Mouse (Mus musculus): Measurements from ENCODE around the gene Rgsl1. TPM values are rescaled to one million over a fixed set of nuclear protein-coding genes. Genes with fewer than 3 reads are reported as not detected.

Gene Rgsl1
- polyA plus RNA-seq, 1 experiment from 2014 or later: 0.55 TPM

DNA sequence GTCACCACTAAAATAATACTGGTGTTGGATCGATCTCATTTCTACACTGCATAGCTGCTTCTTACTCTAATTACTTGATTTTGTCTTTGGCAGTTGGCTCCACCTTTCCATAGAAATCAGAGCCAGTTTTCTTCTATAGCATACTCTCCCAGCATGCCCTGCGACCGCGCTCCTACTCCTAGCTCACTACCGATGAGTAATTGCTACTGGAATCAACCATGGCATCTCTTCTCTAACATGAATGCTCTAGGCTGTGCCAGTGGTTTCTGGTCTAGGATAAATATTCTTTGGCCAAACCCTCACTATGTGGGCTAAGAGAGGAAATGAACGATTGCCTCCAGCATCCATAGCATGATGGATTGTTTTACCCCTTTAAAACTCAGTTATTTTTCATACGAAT lies 2.5 kb upstream of the Rgsl1 start:
- Histone ChIP-seq H3K27me3 (ENCODE audit: control insufficient read depth, insufficient read depth, low read length) (no peaks in the 10 kb centered on the region), H3K4me2 (ENCODE audit: low read depth, low read length) (no peak overlapping the region), H3K36me3 (ENCODE audit: control insufficient read depth, insufficient read depth, low read length) (no peaks in the 10 kb centered on the region), H3K9me3 (ENCODE audit: control insufficient read depth, low read length) (no peaks in the 10 kb centered on the region), H3K4me3 (ENCODE audit: low read depth, low read length) (no peak overlapping the region), H3K9ac (replicated peaks; ENCODE audit: low read depth, low read length) (no peak overlapping the region), H3K4me1 (ENCODE audit: control insufficient read depth, insufficient read depth, low read length) (no peaks in the 10 kb centered on the region), H3K27ac (ENCODE audit: low read depth, low read length) (no peak overlapping the region)
- no peak for ATAC-seq (ENCODE audit: low read depth)
- WGBS: 87% methylated on average over 7 of the region's 7 CpGs

GRCm38 (mm10) chr1:153842121-153842740 lies 1.7 kb downstream of the Rgsl1 start:
- H3K27ac ChIP-seq (ENCODE audit: low read depth, low read length): no peak overlapping the region
- H3K36me3 ChIP-seq (ENCODE audit: control insufficient read depth, insufficient read depth, low read length): no peaks in the 10 kb centered on the region
- no peak overlapping the region for H3K4me3 ChIP-seq (ENCODE audit: low read depth, low read length)
- no peak overlapping the region for H3K4me2 ChIP-seq (ENCODE audit: low read depth, low read length)
- no peak for ATAC-seq (ENCODE audit: low read depth)
- H3K9me3 ChIP-seq (ENCODE audit: control insufficient read depth, low read length): no peaks in the 10 kb centered on the region
- H3K27me3 ChIP-seq (ENCODE audit: control insufficient read depth, insufficient read depth, low read length): no peaks in the 10 kb centered on the region
- 87% methylated on average over 11 of the region's 11 CpGs for WGBS
- no peak overlapping the region for H3K9ac ChIP-seq (replicated peaks; ENCODE audit: low read depth, low read length)
- no peaks in the 10 kb centered on the region for H3K4me1 ChIP-seq (ENCODE audit: control insufficient read depth, insufficient read depth, low read length)

DNA sequence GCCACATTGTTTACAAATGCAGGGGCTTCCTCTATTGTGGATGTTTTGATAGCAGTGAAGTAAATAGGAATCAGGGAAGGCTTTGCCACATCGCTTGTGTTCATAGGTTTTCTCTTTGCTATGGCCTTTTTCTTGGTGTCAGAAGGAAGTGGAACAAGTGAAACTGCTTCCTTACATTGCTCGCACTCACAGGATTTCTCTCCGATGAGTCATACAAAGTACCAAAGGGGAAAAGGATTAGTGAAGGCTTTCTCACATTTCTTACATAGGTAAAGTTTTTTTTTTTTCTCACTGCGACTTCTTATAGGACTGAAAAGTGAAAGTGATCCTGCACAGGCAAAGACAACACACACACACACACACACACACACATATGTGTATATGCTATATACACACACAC lies 7.9 kb downstream of the Rgsl1 start:
- no peaks in the 10 kb centered on the region for H3K36me3 ChIP-seq (ENCODE audit: control insufficient read depth, insufficient read depth, low read length)
- H3K9ac ChIP-seq (replicated peaks; ENCODE audit: low read depth, low read length): no peak overlapping the region
- no peaks in the 10 kb centered on the region for H3K9me3 ChIP-seq (ENCODE audit: control insufficient read depth, low read length)
- H3K4me1 ChIP-seq (ENCODE audit: control insufficient read depth, insufficient read depth, low read length): no peaks in the 10 kb centered on the region
- no peak overlapping the region for H3K4me3 ChIP-seq (ENCODE audit: low read depth, low read length)
- no peak for ATAC-seq (ENCODE audit: low read depth)
- no peaks in the 10 kb centered on the region for H3K27me3 ChIP-seq (ENCODE audit: control insufficient read depth, insufficient read depth, low read length)
- H3K27ac ChIP-seq (ENCODE audit: low read depth, low read length): no peak overlapping the region
- H3K4me2 ChIP-seq (ENCODE audit: low read depth, low read length): no peak overlapping the region
- WGBS: 93% methylated on average over 4 of the region's 4 CpGs

- Histone ChIP-seq H3K9ac (replicated peaks; ENCODE audit: low read depth, low read length) (no peak overlapping the region), H3K36me3 (ENCODE audit: control insufficient read depth, insufficient read depth, low read length) (no peaks in the 10 kb centered on the region), H3K4me3 (ENCODE audit: low read depth, low read length) (no peak overlapping the region), H3K27me3 (ENCODE audit: control insufficient read depth, insufficient read depth, low read length) (no peaks in the 10 kb centered on the region), H3K4me1 (ENCODE audit: control insufficient read depth, insufficient read depth, low read length) (no peaks in the 10 kb centered on the region), H3K9me3 (ENCODE audit: control insufficient read depth, low read length) (no peaks in the 10 kb centered on the region), H3K27ac (ENCODE audit: low read depth, low read length) (no peak overlapping the region), H3K4me2 (ENCODE audit: low read depth, low read length) (no peak overlapping the region)
- WGBS: 83% methylated on average over 4 of the region's 4 CpGs
- ATAC-seq (ENCODE audit: low read depth): no peak
These were observed 13.2 kb downstream of the Rgsl1 start for GRCm38 (mm10) chr1:153830746-153831145.

- Histone ChIP-seq H3K4me2 (ENCODE audit: low read depth, low read length) (no peak overlapping the region), H3K27ac (ENCODE audit: low read depth, low read length) (no peak overlapping the region), H3K36me3 (ENCODE audit: control insufficient read depth, insufficient read depth, low read length) (no peaks in the 10 kb centered on the region), H3K27me3 (ENCODE audit: control insufficient read depth, insufficient read depth, low read length) (no peaks in the 10 kb centered on the region), H3K9me3 (ENCODE audit: control insufficient read depth, low read length) (no peaks in the 10 kb centered on the region), H3K4me3 (ENCODE audit: low read depth, low read length) (no peak overlapping the region), H3K4me1 (ENCODE audit: control insufficient read depth, insufficient read depth, low read length) (no peaks in the 10 kb centered on the region), H3K9ac (replicated peaks; ENCODE audit: low read depth, low read length) (no peak overlapping the region)
- 73% methylated on average over 3 of the region's 3 CpGs for WGBS
- ATAC-seq (ENCODE audit: low read depth): no peak
These were observed 23.7 kb downstream of the Rgsl1 start for GRCm38 (mm10) chr1:153820216-153820615.

DNA sequence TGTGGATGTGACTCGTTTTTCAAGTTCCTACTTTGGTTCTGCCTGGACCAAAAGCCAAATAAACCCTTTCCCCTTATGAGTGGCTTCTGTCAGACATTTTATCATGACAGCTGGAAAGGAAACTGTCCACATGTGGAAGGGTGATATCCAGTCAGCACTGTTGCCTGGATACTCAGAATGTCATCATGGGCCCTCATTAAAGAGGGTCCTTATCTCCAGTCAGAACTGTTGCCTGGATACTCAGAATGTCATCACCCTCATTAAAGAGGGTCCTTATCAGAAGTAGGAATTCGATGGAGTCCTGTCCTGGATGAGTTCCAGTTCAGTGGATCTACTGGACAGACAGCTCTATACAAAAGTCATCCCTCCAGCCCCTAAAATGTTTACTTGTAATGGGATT lies 29.7 kb downstream of the Rgsl1 start:
- ATAC-seq (ENCODE audit: low read depth): no peak
- WGBS: 64% methylated on average over 2 of the region's 2 CpGs
- Histone ChIP-seq H3K4me3 (ENCODE audit: low read depth, low read length) (no peak overlapping the region), H3K27me3 (ENCODE audit: control insufficient read depth, insufficient read depth, low read length) (no peaks in the 10 kb centered on the region), H3K9ac (replicated peaks; ENCODE audit: low read depth, low read length) (no peak overlapping the region), H3K4me2 (ENCODE audit: low read depth, low read length) (no peak overlapping the region), H3K36me3 (ENCODE audit: control insufficient read depth, insufficient read depth, low read length) (no peaks in the 10 kb centered on the region), H3K9me3 (ENCODE audit: control insufficient read depth, low read length) (no peaks in the 10 kb centered on the region), H3K4me1 (ENCODE audit: control insufficient read depth, insufficient read depth, low read length) (no peaks in the 10 kb centered on the region), H3K27ac (ENCODE audit: low read depth, low read length) (no peak overlapping the region)

DNA sequence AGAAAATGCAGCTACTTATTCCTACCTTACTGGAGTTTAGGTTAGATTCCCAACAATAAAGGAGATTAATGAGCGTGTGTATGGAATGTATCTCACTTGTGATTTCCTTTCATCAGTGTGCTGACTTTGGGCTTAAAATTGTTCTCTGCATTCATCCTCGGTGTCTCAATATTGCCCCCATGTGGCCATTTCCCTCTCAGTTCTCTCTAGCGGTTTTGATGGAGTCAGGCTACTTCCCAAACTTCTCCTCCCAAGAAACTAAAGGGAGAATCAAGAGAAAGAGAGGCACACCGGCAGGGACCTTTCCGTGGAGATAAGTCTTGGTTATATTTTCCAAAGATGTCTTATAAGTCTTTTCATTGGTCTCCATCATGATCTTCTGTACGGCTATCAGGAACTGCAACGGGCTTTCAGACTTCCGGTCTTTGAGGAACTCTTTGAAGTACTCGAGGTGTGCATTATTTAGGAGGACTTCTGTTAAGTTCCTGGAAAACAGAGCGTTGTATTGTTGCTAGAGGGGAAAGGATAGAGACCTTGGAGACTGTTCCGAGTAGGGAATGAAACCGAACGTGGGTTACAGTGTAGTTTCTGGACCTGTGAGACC lies 36.5 kb downstream of the Rgsl1 start:
- Histone ChIP-seq H3K4me3 (ENCODE audit: low read depth, low read length) (no peak overlapping the region), H3K36me3 (ENCODE audit: control insufficient read depth, insufficient read depth, low read length) (no peaks in the 10 kb centered on the region), H3K4me1 (ENCODE audit: control insufficient read depth, insufficient read depth, low read length) (no peaks in the 10 kb centered on the region), H3K9me3 (ENCODE audit: control insufficient read depth, low read length) (no peaks in the 10 kb centered on the region), H3K4me2 (ENCODE audit: low read depth, low read length) (no peak overlapping the region), H3K27ac (ENCODE audit: low read depth, low read length) (no peak overlapping the region), H3K9ac (replicated peaks; ENCODE audit: low read depth, low read length) (no peak overlapping the region), H3K27me3 (ENCODE audit: control insufficient read depth, insufficient read depth, low read length) (no peaks in the 10 kb centered on the region)
- no peak for ATAC-seq (ENCODE audit: low read depth)
- WGBS: 59% methylated on average over 13 of the region's 13 CpGs

- no peak overlapping the region for H3K4me3 ChIP-seq (ENCODE audit: low read depth, low read length)
- H3K27ac ChIP-seq (ENCODE audit: low read depth, low read length): no peak overlapping the region
- 69% methylated on average over 8 of the region's 8 CpGs for WGBS
- no peak for ATAC-seq (ENCODE audit: low read depth)
- H3K27me3 ChIP-seq (ENCODE audit: control insufficient read depth, insufficient read depth, low read length): no peaks in the 10 kb centered on the region
- no peak overlapping the region for H3K4me2 ChIP-seq (ENCODE audit: low read depth, low read length)
- no peaks in the 10 kb centered on the region for H3K9me3 ChIP-seq (ENCODE audit: control insufficient read depth, low read length)
- H3K4me1 ChIP-seq (ENCODE audit: control insufficient read depth, insufficient read depth, low read length): no peaks in the 10 kb centered on the region
- H3K36me3 ChIP-seq (ENCODE audit: control insufficient read depth, insufficient read depth, low read length): no peaks in the 10 kb centered on the region
- H3K9ac ChIP-seq (replicated peaks; ENCODE audit: low read depth, low read length): no peak overlapping the region
These were observed 40.4 kb downstream of the Rgsl1 start for GRCm38 (mm10) chr1:153803530-153803929.

- H3K9me3 ChIP-seq (ENCODE audit: control insufficient read depth, low read length): no peaks in the 10 kb centered on the region
- WGBS: 84% methylated on average over 7 of the region's 7 CpGs
- H3K27me3 ChIP-seq (ENCODE audit: control insufficient read depth, insufficient read depth, low read length): no peaks in the 10 kb centered on the region
- no peak overlapping the region for H3K4me3 ChIP-seq (ENCODE audit: low read depth, low read length)
- H3K4me2 ChIP-seq (ENCODE audit: low read depth, low read length): no peak overlapping the region
- ATAC-seq (ENCODE audit: low read depth): no peak
- H3K36me3 ChIP-seq (ENCODE audit: control insufficient read depth, insufficient read depth, low read length): no peaks in the 10 kb centered on the region
- no peak overlapping the region for H3K27ac ChIP-seq (ENCODE audit: low read depth, low read length)
- no peak overlapping the region for H3K9ac ChIP-seq (replicated peaks; ENCODE audit: low read depth, low read length)
- H3K4me1 ChIP-seq (ENCODE audit: control insufficient read depth, insufficient read depth, low read length): no peaks in the 10 kb centered on the region
These were observed 41.3 kb downstream of the Rgsl1 start for GRCm38 (mm10) chr1:153802691-153803090.
